Mouse (Mus musculus): ENCODE data around the gene Tsn.

DNA sequence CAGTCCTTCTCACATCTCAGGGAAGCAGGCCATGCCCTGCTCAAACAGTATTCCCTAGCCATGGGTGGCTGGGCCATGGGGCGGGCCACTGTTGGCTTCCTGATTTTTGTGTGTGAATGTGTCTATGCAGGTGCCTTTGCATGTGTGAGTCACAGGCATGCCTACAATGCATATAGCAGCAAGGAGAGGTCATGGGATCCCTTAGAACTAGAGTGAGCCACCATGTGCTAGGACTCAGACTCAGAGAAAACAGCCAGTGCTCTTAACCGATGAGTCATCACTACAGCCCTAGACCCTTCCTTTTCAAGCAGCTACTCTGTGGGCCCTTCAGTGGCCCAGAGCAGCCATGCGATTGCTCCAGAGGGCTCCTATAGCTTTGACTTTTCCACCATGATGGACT is 17.3 kb downstream of the Tsn start:
- TF ChIP-seq CTCF (IDR thresholded peaks at IDR 0.05; ENCODE audit: low read depth) = no peak
- TF ChIP-seq EP300 (IDR thresholded peaks at IDR 0.05; ENCODE audit: low read depth) = no peak
